Mouse (Mus musculus): ENCODE data around the gene Rab6b.

- TF ChIP-seq POLR2A (IDR thresholded peaks at IDR 0.05; ENCODE audit: borderline replicate concordance, extremely low read depth, insufficient read depth, insufficient read length, poor library complexity, severe bottlenecking) (no peak), CTCF (IDR thresholded peaks at IDR 0.05; ENCODE audit: borderline replicate concordance, extremely low read depth, insufficient read depth, insufficient read length) (no peak)
Measured at GRCm38 (mm10) chr9:103114326-103114725, 2.7 kb downstream of the Rab6b start.

Data from brain, embryonic 14.5 days (tissue).